Mouse (Mus musculus) v-Abl transformed pro-B cells (cell line): ENCODE measurements around the gene Smagp.

ENCODE experiments used
- in situ Hi-C, 2 experiments: fragments of 400-800 bp; cut with MboI; formaldehyde crosslinking; loops; one replicate each; pipeline ENCODE4 v1.15.1; 2025; ENCODE audit not compliant: unreplicated experiment in 2 of 2

Smagp gene

GRCm38 (mm10) chr15:100666851-100667250, 30.1 kb upstream of the Smagp start:
- in situ Hi-C loops: no loop called here

DNA sequence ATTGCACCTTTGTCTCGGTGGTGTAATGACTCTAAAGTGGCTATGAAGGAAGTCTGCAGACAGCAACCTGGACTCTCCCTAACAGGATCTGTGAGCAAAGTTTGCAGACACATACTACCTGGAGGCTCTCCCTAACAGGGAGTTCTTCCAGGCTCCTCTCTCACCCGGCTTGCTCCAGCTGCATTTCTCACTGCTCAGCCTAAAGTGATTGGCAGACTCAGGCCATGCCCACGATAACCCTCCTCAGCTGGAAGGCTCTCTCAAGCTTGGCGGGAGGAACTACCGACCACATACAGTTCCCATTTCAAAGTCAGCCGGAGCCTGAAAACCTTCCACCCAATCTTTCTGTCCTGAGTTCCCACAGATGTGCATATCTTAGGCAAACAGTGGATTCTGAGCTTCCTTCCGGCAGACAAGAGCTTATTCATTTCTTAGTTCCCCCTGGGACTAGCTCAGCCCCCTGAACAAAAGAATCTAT, 29.5 kb upstream of the Smagp start:
- in situ Hi-C loops: no loop called here

DNA sequence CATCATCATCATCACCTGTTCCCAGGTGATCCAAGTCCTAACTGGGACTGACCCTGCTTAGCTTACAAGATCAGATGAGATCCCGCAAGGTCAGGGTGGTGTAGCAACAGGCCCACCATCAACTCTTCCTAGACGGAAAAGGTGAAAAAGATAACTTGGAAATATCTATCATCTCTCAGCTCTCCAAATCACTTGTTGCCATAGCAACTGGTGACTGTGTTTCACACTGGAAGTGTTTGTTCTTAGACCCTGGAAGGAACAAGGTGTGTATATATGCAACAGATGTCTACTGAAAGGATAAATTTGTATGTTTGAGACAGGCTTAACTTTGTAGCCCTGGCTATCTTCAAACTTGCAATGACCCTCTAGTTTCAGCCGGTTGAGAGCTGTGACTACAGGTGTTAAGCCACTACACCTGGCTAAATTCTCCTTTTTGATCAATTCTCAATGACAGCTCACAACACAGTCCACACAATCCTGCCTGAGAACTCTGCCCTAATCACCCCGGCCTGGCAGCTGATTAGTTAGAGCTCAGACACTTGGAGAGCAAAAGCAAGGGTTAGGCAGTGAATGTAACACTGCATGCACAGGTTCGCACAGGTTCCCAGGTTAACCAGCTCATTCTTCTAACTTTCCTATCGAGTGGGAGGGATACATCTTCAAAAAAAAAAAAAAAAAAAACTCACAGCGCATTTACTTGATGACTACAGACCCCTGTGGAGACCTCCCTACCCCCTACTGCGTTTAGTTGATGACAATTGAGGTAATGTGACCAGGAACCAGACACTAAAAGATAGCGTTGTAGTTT, 28.9 kb upstream of the Smagp start:
- in situ Hi-C loops: no loop called here

- in situ Hi-C loops: no loop called here
Observed at GRCm38 (mm10) chr15:100664813-100665274, 28.1 kb upstream of the Smagp start.

GRCm38 (mm10) chr15:100660805-100661204, 24.1 kb upstream of the Smagp start:
- in situ Hi-C loops: no loop called here

DNA sequence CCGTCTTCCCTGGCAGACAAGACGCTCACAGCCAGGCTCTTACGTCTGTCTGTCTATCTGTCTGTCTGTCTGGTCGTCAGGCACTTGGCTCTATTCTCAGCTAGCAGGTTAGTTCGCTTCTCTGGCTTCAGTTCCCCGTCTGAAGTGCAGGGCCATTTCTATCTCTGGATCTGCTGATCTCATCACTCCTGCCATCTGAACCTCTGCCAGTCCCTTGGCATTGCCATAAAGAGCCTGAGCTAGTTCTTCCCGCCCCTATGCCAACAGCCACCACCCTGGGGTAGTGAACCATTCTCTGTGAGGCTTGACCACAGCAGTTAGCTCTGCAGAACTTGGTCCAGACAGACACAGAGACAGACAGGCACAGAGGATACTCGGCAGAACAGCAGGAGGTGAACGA, 23.6 kb upstream of the Smagp start:
- in situ Hi-C loops: no loop called here

DNA sequence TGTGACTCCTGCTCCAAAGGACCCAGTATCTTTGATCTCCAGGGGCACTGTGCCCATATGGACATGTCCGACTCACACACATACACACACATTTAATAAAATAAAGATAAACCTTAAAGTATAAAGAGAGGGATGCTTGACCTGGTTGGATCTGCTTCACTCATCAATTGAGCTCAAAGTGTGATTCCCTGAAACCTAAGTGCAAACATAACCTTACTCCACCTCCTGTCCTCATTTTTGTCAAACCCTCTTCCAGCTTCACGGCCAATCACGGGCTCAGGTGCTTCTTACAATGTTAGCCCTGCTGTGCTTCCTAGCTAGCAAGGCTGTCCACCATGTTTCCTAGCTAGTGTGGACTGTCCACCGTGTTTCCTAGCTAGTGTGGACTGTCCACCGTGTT, 18.5 kb upstream of the Smagp start:
- in situ Hi-C loops: no loop called here

- in situ Hi-C loops: no loop called here
Observed at GRCm38 (mm10) chr15:100654271-100654670, 17.5 kb upstream of the Smagp start.

- in situ Hi-C loops: no loop called here
Observed at GRCm38 (mm10) chr15:100651610-100652009, 14.9 kb upstream of the Smagp start.

GRCm38 (mm10) chr15:100650111-100650510, 13.4 kb upstream of the Smagp start:
- in situ Hi-C loops: no loop called here

DNA sequence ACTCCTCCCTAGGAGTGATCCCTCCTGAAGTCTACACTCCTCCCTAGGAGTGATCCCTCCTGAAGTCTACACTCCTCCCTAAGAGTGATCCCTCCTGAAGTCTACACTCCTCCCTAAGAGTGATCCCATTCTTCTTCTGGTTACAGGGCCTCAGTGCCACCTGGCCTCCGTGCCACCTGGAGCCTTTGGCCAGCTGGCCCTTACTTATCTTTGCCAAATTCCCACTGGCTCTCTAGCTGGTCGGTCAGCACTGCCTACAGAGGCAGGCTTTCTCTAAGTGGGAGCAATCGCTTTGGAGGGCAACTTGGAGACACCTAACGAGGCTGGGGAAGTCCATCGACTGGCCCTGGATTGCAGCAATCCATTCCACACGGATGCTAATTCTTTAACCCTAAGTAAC, 9.4 kb upstream of the Smagp start:
- in situ Hi-C loops: no loop called here

DNA sequence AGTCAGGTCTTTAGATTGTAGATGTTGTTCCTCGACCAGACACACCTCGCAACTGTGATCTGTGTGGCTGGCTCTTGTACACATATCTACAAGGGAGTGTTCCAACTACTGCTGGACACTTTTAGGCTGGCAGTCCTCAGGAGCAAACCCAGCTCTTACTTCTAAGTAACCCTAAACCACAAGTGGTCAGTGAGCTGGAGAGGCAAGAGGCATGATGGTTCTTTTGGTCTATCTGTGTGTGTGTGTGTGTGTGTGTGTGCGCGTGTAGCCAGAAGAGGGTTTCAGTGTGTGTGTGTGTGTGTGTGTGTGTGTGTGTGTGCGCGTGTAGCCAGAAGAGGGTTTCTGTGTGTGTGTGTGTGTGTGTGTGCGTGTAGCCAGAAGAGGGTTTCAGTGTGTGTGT, 5.7 kb upstream of the Smagp start:
- in situ Hi-C loops: no loop called here

DNA sequence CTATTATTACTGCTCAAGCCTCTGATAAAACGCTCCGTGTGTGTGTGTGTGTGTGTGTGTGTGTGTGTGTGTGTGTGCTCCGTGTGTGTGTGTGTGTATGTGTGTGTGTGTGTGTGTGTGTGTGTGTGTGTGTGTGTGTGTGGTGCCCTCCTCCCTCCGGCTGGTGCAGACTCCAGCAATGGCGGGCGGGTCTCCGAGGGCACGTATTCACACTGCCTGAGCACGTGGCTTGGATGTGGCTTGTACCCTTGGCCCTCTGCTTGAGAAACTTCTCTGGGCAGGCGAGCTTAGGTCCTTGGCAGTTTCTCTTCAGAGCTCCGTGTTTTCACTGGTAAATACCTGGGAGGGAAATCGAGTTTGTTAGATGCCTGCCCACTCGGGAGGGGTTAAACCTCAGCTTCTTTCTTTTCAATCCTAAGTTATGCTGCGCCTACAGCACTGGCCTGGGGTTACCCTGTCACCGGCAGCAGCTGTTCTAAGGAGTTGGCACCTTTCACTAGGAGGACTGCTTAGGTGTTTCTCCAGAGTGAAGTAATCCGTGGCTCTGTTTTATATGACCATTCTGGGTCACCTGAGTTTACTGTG, 4.6 kb upstream of the Smagp start:
- in situ Hi-C loops: no loop called here

GRCm38 (mm10) chr15:100639972-100640750, 3.4 kb upstream of the Smagp start:
- in situ Hi-C loops: no loop called here

GRCm38 (mm10) chr15:100637661-100638060, 921 bp upstream of the Smagp start:
- in situ Hi-C loops: no loop called here

- in situ Hi-C loops: no loop called here
Observed at GRCm38 (mm10) chr15:100635851-100636645, 692 bp downstream of the Smagp start.

DNA sequence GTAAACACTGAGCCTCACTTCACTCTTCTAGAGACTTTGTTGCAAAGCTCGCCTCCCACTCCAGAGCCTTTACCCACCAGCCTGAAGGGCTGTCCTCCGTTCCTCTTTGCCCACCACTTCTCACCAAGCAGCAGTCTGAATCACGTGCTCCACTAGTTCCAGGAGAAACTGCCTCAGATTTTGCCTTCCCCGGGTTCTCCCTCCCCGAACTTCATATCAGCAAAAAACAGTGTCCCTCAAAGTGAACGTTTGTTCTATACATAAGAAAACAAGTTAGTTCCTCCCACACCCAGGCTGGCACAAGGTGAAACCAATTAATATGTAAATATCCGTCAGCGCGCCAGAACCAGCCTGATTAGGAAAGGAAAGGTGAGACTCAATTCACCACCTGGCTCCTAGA, 1.5 kb downstream of the Smagp start:
- in situ Hi-C loops: no loop called here

DNA sequence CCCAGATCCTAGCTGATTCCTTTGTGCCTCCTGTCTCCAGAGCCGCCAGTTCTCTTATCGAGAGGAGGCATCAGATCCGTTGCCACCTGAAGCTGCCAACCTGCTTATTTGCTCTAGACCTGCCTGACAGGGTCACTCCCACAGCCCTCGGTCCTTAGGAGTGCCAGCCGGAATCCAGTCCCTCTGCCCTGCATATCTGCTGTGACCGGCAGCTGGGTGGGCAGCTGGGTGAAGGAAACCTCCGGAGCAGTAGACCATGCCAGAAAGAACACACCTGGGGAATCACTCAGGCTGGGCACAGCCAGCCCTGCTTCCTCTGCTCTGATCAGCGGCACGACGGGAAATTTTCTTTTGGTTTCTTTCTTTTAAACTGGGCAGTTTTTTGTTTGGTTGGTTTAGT, 3.4 kb downstream of the Smagp start:
- in situ Hi-C loops: no loop called here

GRCm38 (mm10) chr15:100632323-100632722, 4.4 kb downstream of the Smagp start:
- in situ Hi-C loops: no loop called here

- in situ Hi-C loops: no loop called here
Observed at GRCm38 (mm10) chr15:100631454-100632170, 5.1 kb downstream of the Smagp start.
